Mouse (Mus musculus): ENCODE measurements at regions not wholly inside any gene's neighbourhood (a gene's known extent, or its start where the extent isn't known, plus 50 kb on each side); places are given as distances from the start of the nearest gene placed in this dataset.

- 56% methylated on average over 1 of the region's 1 CpGs for WGBS
Observed at GRCm38 (mm10) chr10:113615931-113616330, 687.1 kb upstream of the Atxn7l3b start.

DNA sequence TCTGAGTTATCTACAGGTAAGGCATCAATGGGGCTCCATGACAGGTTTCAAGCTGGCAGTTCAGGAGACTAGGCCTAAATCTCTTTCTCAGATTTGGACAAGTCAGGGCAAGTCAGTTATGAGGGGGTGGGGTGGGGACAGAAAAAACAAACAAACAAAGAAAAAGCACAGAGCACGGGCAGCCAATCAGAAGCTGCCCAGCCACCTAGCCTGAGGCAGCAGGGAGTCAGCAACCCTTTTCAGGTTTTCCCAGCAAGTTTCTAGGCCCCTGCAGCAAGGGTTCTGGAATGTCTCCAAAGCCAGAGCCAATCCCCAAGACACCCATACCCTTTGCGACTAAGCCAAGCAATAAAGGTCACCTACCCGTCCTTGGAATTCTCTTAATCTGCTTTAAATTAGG lies 664.6 kb upstream of the Atxn7l3b start:
- no peak for DNase-seq (ENCODE audit: low spot score)
- no peaks in the 10 kb centered on the region for H3K9me3 ChIP-seq (replicated peaks; ENCODE audit: low read length)
- H3K4me1 ChIP-seq (replicated peaks; ENCODE audit: insufficient read depth, low read length), result no peaks in the 10 kb centered on the region
- no peaks in the 10 kb centered on the region for H3K27me3 ChIP-seq (ENCODE audit: insufficient read depth, low read length)
- no peak overlapping the region for H3K4me2 ChIP-seq (ENCODE audit: low read length)
- ATAC-seq (replicated peaks; ENCODE audit: low FRiP score, low read depth), result no peak
- 54% methylated on average over 3 of the region's 3 CpGs for WGBS
- no peak overlapping the region for H3K4me3 ChIP-seq (replicated peaks; ENCODE audit: low read depth, low read length)
- H3K9ac ChIP-seq (ENCODE audit: low read depth, low read length), result no peak overlapping the region
- TF ChIP-seq CTCF (IDR thresholded peaks at IDR 0.05; ENCODE audit: low read depth), result no peak
- no peaks in the 10 kb centered on the region for H3K36me3 ChIP-seq (ENCODE audit: insufficient read depth, low read length)
- no peak overlapping the region for H3K27ac ChIP-seq

More at GRCm38 (mm10) chr10:113615931-113616330, 687.1 kb upstream of the Atxn7l3b start:
- Histone ChIP-seq H3K9ac (ENCODE audit: low read depth, low read length) (no peak overlapping the region), H3K4me3 (replicated peaks; ENCODE audit: low read depth, low read length) (no peak overlapping the region), H3K4me1 (replicated peaks; ENCODE audit: insufficient read depth, low read length) (no peaks in the 10 kb centered on the region), H3K27me3 (ENCODE audit: insufficient read depth, low read length) (no peaks in the 10 kb centered on the region), H3K4me2 (ENCODE audit: low read length) (no peak overlapping the region), H3K9me3 (replicated peaks; ENCODE audit: low read length) (no peaks in the 10 kb centered on the region), H3K36me3 (ENCODE audit: insufficient read depth, low read length) (no peaks in the 10 kb centered on the region), H3K27ac (no peak overlapping the region)
- no peak for TF ChIP-seq CTCF (IDR thresholded peaks at IDR 0.05; ENCODE audit: low read depth)
- ATAC-seq (replicated peaks; ENCODE audit: low FRiP score, low read depth), result no peak
- no peak for DNase-seq (ENCODE audit: low spot score)

GRCm38 (mm10) chr10:113592126-113592525 lies 663.3 kb upstream of the Atxn7l3b start:
- H3K27ac ChIP-seq, result no peak overlapping the region
- TF ChIP-seq CTCF (IDR thresholded peaks at IDR 0.05; ENCODE audit: low read depth), result no peak
- ATAC-seq (replicated peaks; ENCODE audit: low FRiP score, low read depth) (no peak), DNase-seq (ENCODE audit: low spot score) (no peak)
- H3K4me1 ChIP-seq (replicated peaks; ENCODE audit: insufficient read depth, low read length), result no peaks in the 10 kb centered on the region
- WGBS, result 79% methylated on average over 2 of the region's 2 CpGs
- no peaks in the 10 kb centered on the region for H3K9me3 ChIP-seq (replicated peaks; ENCODE audit: low read length)
- no peak overlapping the region for H3K4me3 ChIP-seq (replicated peaks; ENCODE audit: low read depth, low read length)
- no peaks in the 10 kb centered on the region for H3K27me3 ChIP-seq (ENCODE audit: insufficient read depth, low read length)
- no peak overlapping the region for H3K4me2 ChIP-seq (ENCODE audit: low read length)
- H3K9ac ChIP-seq (ENCODE audit: low read depth, low read length), result no peak overlapping the region
- H3K36me3 ChIP-seq (ENCODE audit: insufficient read depth, low read length), result no peaks in the 10 kb centered on the region

DNA sequence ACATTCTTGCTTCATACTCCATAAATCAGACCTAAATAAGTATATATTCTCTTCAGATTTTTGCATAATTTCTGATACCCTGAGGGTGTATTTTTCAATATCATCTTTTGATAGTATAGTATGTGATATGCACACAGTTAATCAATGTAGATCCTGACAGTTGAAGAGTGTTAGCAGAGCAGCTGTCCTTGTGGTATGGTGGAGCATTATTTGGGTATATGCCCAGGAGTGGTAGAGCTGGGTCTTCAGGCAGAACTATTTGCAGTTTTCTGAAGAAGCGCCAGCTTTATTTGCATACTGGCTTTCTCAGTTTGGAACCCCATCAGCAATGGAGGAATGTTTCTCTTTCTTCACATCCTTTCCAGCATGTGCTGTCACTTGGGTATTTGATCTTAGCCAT lies 641.5 kb upstream of the Atxn7l3b start:
- TF ChIP-seq CTCF (IDR thresholded peaks at IDR 0.05; ENCODE audit: low read depth), result no peak
- no peaks in the 10 kb centered on the region for H3K27me3 ChIP-seq (ENCODE audit: insufficient read depth, low read length)
- WGBS, result 94% methylated on average over 1 of the region's 1 CpGs
- H3K4me1 ChIP-seq (replicated peaks; ENCODE audit: insufficient read depth, low read length), result no peaks in the 10 kb centered on the region
- ATAC-seq (replicated peaks; ENCODE audit: low FRiP score, low read depth) (no peak), DNase-seq (ENCODE audit: low spot score) (no peak)
- no peaks in the 10 kb centered on the region for H3K36me3 ChIP-seq (ENCODE audit: insufficient read depth, low read length)
- H3K4me3 ChIP-seq (replicated peaks; ENCODE audit: low read depth, low read length), result no peak overlapping the region
- no peaks in the 10 kb centered on the region for H3K9me3 ChIP-seq (replicated peaks; ENCODE audit: low read length)
- no peak overlapping the region for H3K9ac ChIP-seq (ENCODE audit: low read depth, low read length)
- H3K4me2 ChIP-seq (ENCODE audit: low read length), result no peak overlapping the region
- no peak overlapping the region for H3K27ac ChIP-seq

Data from kidney, postnatal 0 days (tissue).